Mouse (Mus musculus) small intestine, adult 2 months (tissue): Measurements from ENCODE around the gene Ipo5. TPM values are rescaled to one million over a fixed set of nuclear protein-coding genes. Genes with fewer than 3 reads are reported as not detected.
A peak's percentile ranks its signal among the peaks of the same experiment; 100 is the strongest.

Experiments used
- H3K27ac ChIP-seq: fragments of 200-500 bp; 2 replicates; pipeline ENCODE4 v1.5.1; 2012; ENCODE audit warnings: low read depth, low read length, control low read depth, inconsistent platforms; ENCODE audit not compliant: insufficient read depth
- H3K27me3 ChIP-seq: fragments of 200-500 bp; 2 replicates; pipeline ENCODE4 v1.6.1; 2012; ENCODE audit warnings: mild to moderate bottlenecking, moderate library complexity, low read length, inconsistent platforms; ENCODE audit not compliant: control insufficient read depth, insufficient read depth
- H3K36me3 ChIP-seq: fragments of 200-500 bp; 2 replicates; pipeline ENCODE4 v1.6.1; 2012; ENCODE audit warnings: mild to moderate bottlenecking, low read length, control low read depth, inconsistent platforms; ENCODE audit not compliant: control insufficient read depth, insufficient read depth
- H3K4me1 ChIP-seq: fragments of 200-500 bp; 2 replicates; pipeline ENCODE4 v1.6.1; 2012; ENCODE audit warnings: low read length, inconsistent platforms, mixed read lengths; ENCODE audit not compliant: control insufficient read depth, insufficient read depth, insufficient read length
- H3K4me3 ChIP-seq: fragments of 200-500 bp; 2 replicates; pipeline ENCODE4 v1.5.1; 2012; ENCODE audit warnings: low read depth, mild to moderate bottlenecking, control low read depth, inconsistent platforms, low read length, moderate library complexity
- CTCF ChIP-seq: fragments of 200-500 bp; IDR thresholded peaks from 2 replicates; pipeline ENCODE4 v1.5.1; 2012; ENCODE audit warnings: low read depth, mild to moderate bottlenecking, control low read depth, inconsistent platforms, low read length, moderate library complexity, mixed read lengths; ENCODE audit not compliant: insufficient replicate concordance, insufficient read length; ENCODE audit errors: extremely low read depth
- POLR2A ChIP-seq: fragments of 200-500 bp; IDR thresholded peaks from 2 replicates; pipeline ENCODE4 v1.6.1; 2012; ENCODE audit warnings: low read depth, mild to moderate bottlenecking, control low read depth, inconsistent platforms, low read length, moderate library complexity
- WGBS: fragments of 180-500 bp; shearing (Covaris S2); methylation state at CpG from one replicate; pipeline ENCODE4 v1.1.7; 2018; 5-methylcytosine and 5-hydroxymethylcytosine counted together
- polyA plus RNA-seq: library from polyadenylated mRNA; depleted of rRNA; stranded (reverse); fragments of >200 nt; gene quantifications from 2 replicates; pipeline ENCODE4 v1.2.3, GENCODE M21; 2012

Gene Ipo5
- polyA plus RNA-seq, 1 experiment: 6.0 TPM

- Histone ChIP-seq H3K27ac (no peak overlapping the region), H3K27me3 (no peaks in the 10 kb centered on the region), H3K36me3 (no peaks in the 10 kb centered on the region), H3K4me1 (no peaks in the 10 kb centered on the region), H3K4me3 (no peak overlapping the region)
- TF ChIP-seq POLR2A (no peak), CTCF (no peak)
- 68% methylated on average over 8 of the region's 8 CpGs for WGBS
Observed at GRCm38 (mm10) chr14:120892369-120892768, 18.7 kb upstream of the Ipo5 start.

GRCm38 (mm10) chr14:120896613-120897012 lies 14.4 kb upstream of the Ipo5 start:
- Histone ChIP-seq H3K4me1 (no peaks in the 10 kb centered on the region), H3K27ac (no peak overlapping the region), H3K27me3 (no peaks in the 10 kb centered on the region), H3K36me3 (no peaks in the 10 kb centered on the region), H3K4me3 (no peak overlapping the region)
- TF ChIP-seq POLR2A (no peak), CTCF (no peak)
- 79% methylated on average over 11 of the region's 11 CpGs for WGBS

- TF ChIP-seq CTCF (no peak), POLR2A (no peak)
- H3K4me3 ChIP-seq: no peak overlapping the region
- H3K27me3 ChIP-seq: no peaks in the 10 kb centered on the region
- H3K4me1 ChIP-seq: no peaks in the 10 kb centered on the region
- no peaks in the 10 kb centered on the region for H3K36me3 ChIP-seq
- no peak overlapping the region for H3K27ac ChIP-seq
- 81% methylated on average over 3 of the region's 3 CpGs for WGBS
Observed at GRCm38 (mm10) chr14:120898876-120899275, 12.1 kb upstream of the Ipo5 start.

- H3K27ac ChIP-seq: no peak overlapping the region
- no peaks in the 10 kb centered on the region for H3K4me1 ChIP-seq
- WGBS: 83% methylated on average over 3 of the region's 3 CpGs
- TF ChIP-seq POLR2A: no peak
- TF ChIP-seq CTCF: no peak
- no peak overlapping the region for H3K4me3 ChIP-seq
- no peaks in the 10 kb centered on the region for H3K27me3 ChIP-seq
- H3K36me3 ChIP-seq: no peaks in the 10 kb centered on the region
Observed at GRCm38 (mm10) chr14:120909396-120909795, 1.6 kb upstream of the Ipo5 start.

GRCm38 (mm10) chr14:120910320-120910719 lies 704 bp upstream of the Ipo5 start:
- Histone ChIP-seq H3K4me3 (peak overlapping the region; percentile 68), H3K4me1 (no peaks in the 10 kb centered on the region), H3K36me3 (no peaks in the 10 kb centered on the region), H3K27ac (no peak overlapping the region), H3K27me3 (no peaks in the 10 kb centered on the region)
- WGBS: under 1% methylated on average over 18 of the region's 18 CpGs
- TF ChIP-seq POLR2A (no peak), CTCF (no peak)

GRCm38 (mm10) chr14:120911388-120911901 lies 421 bp downstream of the Ipo5 start:
- 2% methylated on average over 63 of the region's 63 CpGs for WGBS
- TF ChIP-seq CTCF (no peak), POLR2A (no peak)
- Histone ChIP-seq H3K27me3 (no peaks in the 10 kb centered on the region), H3K4me3 (peak overlapping the region; percentile 97), H3K36me3 (no peaks in the 10 kb centered on the region), H3K27ac (peak overlapping the region; percentile 64), H3K4me1 (no peaks in the 10 kb centered on the region)

- TF ChIP-seq POLR2A: no peak
- no peak for TF ChIP-seq CTCF
- 13% methylated on average over 11 of the region's 11 CpGs for WGBS
- Histone ChIP-seq H3K27ac (no peak overlapping the region), H3K4me3 (0 out of 2 replicates have a peak overlapping the region, but pooled peaks have one; percentile 14), H3K27me3 (no peaks in the 10 kb centered on the region), H3K4me1 (no peaks in the 10 kb centered on the region), H3K36me3 (peaks cover under 1% of the 10 kb centered on the region; the same call in 1 of the 2 replicates)
Observed at GRCm38 (mm10) chr14:120912090-120912710, 1.2 kb downstream of the Ipo5 start.
